Mouse (Mus musculus) cerebellum, adult 2 months (tissue): ENCODE measurements at regions not wholly inside any gene's neighbourhood (a gene's known extent, or its start where the extent isn't known, plus 50 kb on each side); places are given as distances from the start of the nearest gene placed in this dataset.

Experiments
- CTCF ChIP-seq: fragments of 200-500 bp; IDR thresholded peaks from 2 replicates; pipeline ENCODE4 v1.5.1; 2011; ENCODE audit warnings: low read depth, mild to moderate bottlenecking, control low read depth, low read length, moderate library complexity, borderline replicate concordance; ENCODE audit not compliant: insufficient read depth
- POLR2A ChIP-seq: fragments of 200-500 bp; IDR thresholded peaks from 2 replicates; pipeline ENCODE4 v1.6.1; 2011; ENCODE audit warnings: low read length, control low read depth, borderline replicate concordance; ENCODE audit not compliant: insufficient read depth

DNA sequence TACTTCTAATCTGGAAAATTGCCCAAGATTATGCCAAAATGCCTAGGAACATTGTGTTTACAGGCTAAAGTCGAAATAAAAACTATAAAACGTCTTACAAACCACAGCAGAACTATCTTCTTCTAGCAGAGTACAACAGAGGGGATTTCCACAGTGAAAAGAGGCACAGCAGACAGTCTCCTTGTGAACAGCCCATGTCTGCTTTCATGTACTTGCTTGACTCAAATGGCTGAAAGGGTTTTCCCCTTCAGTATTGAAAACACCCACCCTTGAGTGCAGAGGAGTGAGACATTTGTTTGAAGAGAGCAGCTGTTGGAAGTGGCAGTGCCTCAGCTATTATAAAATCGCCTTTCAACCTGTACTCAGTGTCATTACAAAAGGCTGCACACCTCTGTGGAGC is 188.2 kb upstream of the Cadps start:
- no peak for TF ChIP-seq CTCF
- no peak for TF ChIP-seq POLR2A
